Mouse (Mus musculus) gastrocnemius, postnatal 14 days (tissue): ENCODE results near the gene Kcnip1. TPM values are rescaled to one million over a fixed set of nuclear protein-coding genes. Genes with fewer than 3 reads are reported as not detected.

Source experiments
- DNase-seq: peaks from one replicate; pipeline ENCODE4 v3.0.0; 2021; ENCODE audit warnings: mixed read lengths
- intact Hi-C: fragments of 180-260 bp; cut with DNase I; formaldehyde crosslinking; loops from one replicate; pipeline ENCODE4 v1.15.1; 2025; ENCODE audit warnings: low total_unique reads
- total RNA-seq, 2 experiments: library from RNA; stranded (reverse); gene quantifications; 2 replicates each; pipeline ENCODE4 v1.2.3; 2021

Kcnip1 gene
- total RNA-seq, 2 experiments from 2014 or later = 0.20 TPM; not detected in 1

- DNase-seq = peak; percentile 41
- intact Hi-C loops = loop anchor here (5.0 kb wide), 1 partner anchor 185 kb away; no protein-coding TSS in a partner anchor
These were observed 75.4 kb downstream of the Kcnip1 start for GRCm38 (mm10) chr11:33917574-33917973.

- intact Hi-C loops = no loop called here
- DNase-seq = no peak
These were observed 78.7 kb downstream of the Kcnip1 start for GRCm38 (mm10) chr11:33914216-33914615.

GRCm38 (mm10) chr11:33913061-33913460, 79.9 kb downstream of the Kcnip1 start:
- intact Hi-C loops = no loop called here

GRCm38 (mm10) chr11:33912151-33912571, 80.8 kb downstream of the Kcnip1 start:
- intact Hi-C loops = no loop called here
- DNase-seq = no peak

More at GRCm38 (mm10) chr11:33913061-33913460, 79.9 kb downstream of the Kcnip1 start:
- DNase-seq = no peak

GRCm38 (mm10) chr11:33910982-33911381, 82.0 kb downstream of the Kcnip1 start:
- DNase-seq = no peak
- intact Hi-C loops = no loop called here

GRCm38 (mm10) chr11:33908360-33909175, 84.4 kb downstream of the Kcnip1 start:
- intact Hi-C loops = no loop called here
- DNase-seq = no peak

- DNase-seq = no peak
- intact Hi-C loops = no loop called here
These were observed 89.5 kb downstream of the Kcnip1 start for GRCm38 (mm10) chr11:33903494-33903893.

- intact Hi-C loops = no loop called here
- no peak for DNase-seq
These were observed 90.6 kb downstream of the Kcnip1 start for GRCm38 (mm10) chr11:33902377-33902776.

- DNase-seq = no peak
- intact Hi-C loops = no loop called here
These were observed 91.2 kb downstream of the Kcnip1 start for GRCm38 (mm10) chr11:33901783-33902182.

- intact Hi-C loops = no loop called here
- no peak for DNase-seq
These were observed 101.9 kb downstream of the Kcnip1 start for GRCm38 (mm10) chr11:33891084-33891483.

GRCm38 (mm10) chr11:33890382-33890781, 102.6 kb downstream of the Kcnip1 start:
- intact Hi-C loops = no loop called here
- no peak for DNase-seq

- DNase-seq = no peak
- intact Hi-C loops = no loop called here
These were observed 105.3 kb downstream of the Kcnip1 start for GRCm38 (mm10) chr11:33887660-33888059.

- intact Hi-C loops = no loop called here
- no peak for DNase-seq
These were observed 107.0 kb downstream of the Kcnip1 start for GRCm38 (mm10) chr11:33885981-33886380.

- DNase-seq = no peak
- intact Hi-C loops = no loop called here
These were observed 110.1 kb downstream of the Kcnip1 start for GRCm38 (mm10) chr11:33882731-33883328.

GRCm38 (mm10) chr11:33874925-33875324, 118.0 kb downstream of the Kcnip1 start:
- no peak for DNase-seq
- intact Hi-C loops = no loop called here

- no peak for DNase-seq
These were observed 119.7 kb downstream of the Kcnip1 start for GRCm38 (mm10) chr11:33873071-33873781.

GRCm38 (mm10) chr11:33872716-33873048, 120.3 kb downstream of the Kcnip1 start:
- intact Hi-C loops = no loop called here

More at GRCm38 (mm10) chr11:33873071-33873781, 119.7 kb downstream of the Kcnip1 start:
- intact Hi-C loops = no loop called here

GRCm38 (mm10) chr11:33871998-33872715, 120.8 kb downstream of the Kcnip1 start:
- intact Hi-C loops = no loop called here
- DNase-seq = no peak

More at GRCm38 (mm10) chr11:33872716-33873048, 120.3 kb downstream of the Kcnip1 start:
- no peak for DNase-seq

- DNase-seq = no peak
- intact Hi-C loops = no loop called here
These were observed 122.7 kb downstream of the Kcnip1 start for GRCm38 (mm10) chr11:33870246-33870645.

- intact Hi-C loops = no loop called here
- no peak for DNase-seq
These were observed 123.4 kb downstream of the Kcnip1 start for GRCm38 (mm10) chr11:33869559-33869958.
